Mouse (Mus musculus) ES-Bruce4 (cell line): ENCODE results near the gene Olfr159. TPM values are rescaled to one million over a fixed set of nuclear protein-coding genes. Genes with fewer than 3 reads are reported as not detected.
A peak's percentile ranks its signal among the peaks of the same experiment; 100 is the strongest.
"Not testable (repeated sequence)": the region's sequence is repeated elsewhere in the genome, so short reads cannot be mapped to it uniquely, and the experiment has no call there.

Source experiments
- H3K27ac ChIP-seq: 2 replicates; pipeline ENCODE4 v1.5.1; 2012; ENCODE audit warnings: low read length, inconsistent platforms; ENCODE audit not compliant: insufficient read depth
- H3K27me3 ChIP-seq: 2 replicates; pipeline ENCODE4 v1.6.1; 2012; ENCODE audit warnings: mild to moderate bottlenecking, low read length, inconsistent platforms; ENCODE audit not compliant: control insufficient read depth, poor library complexity, insufficient read depth, severe bottlenecking
- H3K36me3 ChIP-seq: 2 replicates; pipeline ENCODE4 v1.6.1; 2012; ENCODE audit warnings: inconsistent platforms, mild to moderate bottlenecking, low read length, moderate library complexity; ENCODE audit not compliant: control insufficient read depth, poor library complexity, insufficient read depth, severe bottlenecking
- H3K4me1 ChIP-seq: one replicate; pipeline ENCODE4 v1.8.1; 2011; ENCODE audit warnings: low read length; ENCODE audit not compliant: control insufficient read depth, insufficient read depth
- H3K4me3 ChIP-seq: 2 replicates; pipeline ENCODE4 v1.5.1; 2011; ENCODE audit warnings: low read depth, mild to moderate bottlenecking, low read length
- H3K9ac ChIP-seq: 2 replicates; pipeline ENCODE4 v1.6.1; 2012; ENCODE audit warnings: low read depth, mild to moderate bottlenecking, inconsistent platforms; ENCODE audit not compliant: poor library complexity, severe bottlenecking
- H3K9me3 ChIP-seq: replicated peaks from 2 replicates; pipeline ENCODE4 v1.6.1; 2012; ENCODE audit warnings: mild to moderate bottlenecking, low read length, inconsistent platforms; ENCODE audit not compliant: control insufficient read depth, poor library complexity, insufficient read depth, severe bottlenecking
- CTCF ChIP-seq: IDR thresholded peaks from one replicate; pipeline ENCODE4 v1.8.1; 2011; ENCODE audit warnings: low read depth, low read length
- EP300 ChIP-seq: IDR thresholded peaks from 2 replicates; pipeline ENCODE4 v1.6.1; 2011; ENCODE audit warnings: low read depth, low read length; ENCODE audit not compliant: insufficient read depth
- POLR2A ChIP-seq: IDR thresholded peaks from one replicate; pipeline ENCODE4 v1.8.1; 2011; ENCODE audit warnings: low read length; ENCODE audit not compliant: insufficient read depth
- polyA plus RNA-seq: library from polyadenylated mRNA; stranded (reverse); fragments of >200 nt; gene quantifications from 2 replicates; pipeline ENCODE4 v1.2.4, GENCODE M21; 2011; ENCODE audit warnings: low read depth; ENCODE audit not compliant: missing spikeins, insufficient read depth, insufficient read length

The Olfr159 gene
- polyA plus RNA-seq, result not detected in 2 replicates

DNA sequence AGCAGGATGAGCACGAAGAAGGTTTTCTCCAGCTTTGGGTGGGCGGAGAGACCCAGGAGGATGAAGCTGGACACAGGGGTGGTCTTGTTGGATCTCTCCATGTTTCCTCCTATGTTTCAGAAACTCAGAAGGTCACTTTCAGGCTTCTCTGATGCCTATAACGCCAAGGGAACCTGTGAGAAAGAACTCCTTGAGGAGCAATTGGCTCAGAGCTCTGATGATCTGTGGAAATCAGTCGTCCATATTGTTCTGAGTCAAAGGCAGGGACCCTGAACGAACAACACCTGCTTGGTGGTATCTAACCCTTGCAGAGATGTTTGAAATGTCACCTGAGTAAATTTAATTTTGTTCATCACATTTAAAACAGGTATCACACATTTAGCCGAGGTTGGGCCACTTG lies at the start of gene Olfr159:
Gene Olfr159, minus strand, starts transcription at position 101 of the 400 bp plus-strand sequence.
- Histone ChIP-seq H3K4me1 (no peaks in the 10 kb centered on the region), H3K36me3 (no peaks in the 10 kb centered on the region), H3K9me3 (no peaks in the 10 kb centered on the region), H3K27ac (no peak within 1 kb of the TSS), H3K4me3 (no peak within 1 kb of the TSS), H3K9ac (no peak within 1 kb of the TSS), H3K27me3 (no peaks in the 10 kb centered on the region)
- TF ChIP-seq POLR2A, result no peak

DNA sequence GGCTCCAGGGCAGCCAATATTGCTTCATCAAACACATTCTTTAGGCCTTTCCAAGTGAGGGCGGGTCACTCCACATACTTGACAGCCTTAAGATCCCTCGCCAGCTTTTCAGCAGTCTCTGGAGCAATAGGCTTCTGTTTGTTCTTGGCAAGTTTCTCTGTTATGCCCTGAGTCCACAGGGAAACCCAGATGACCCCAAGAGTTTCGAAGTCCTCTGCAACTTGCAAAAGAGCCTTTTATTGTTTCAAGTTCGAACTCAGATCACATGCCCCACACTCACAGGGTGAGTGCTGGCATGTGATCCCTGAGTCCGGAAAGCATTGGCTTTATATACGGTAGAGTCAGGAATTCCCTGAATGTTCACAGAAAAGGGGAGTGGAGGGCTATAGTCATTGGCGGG lies 28.1 kb upstream of the Olfr159 start:
- no peaks in the 10 kb centered on the region for H3K9me3 ChIP-seq

DNA sequence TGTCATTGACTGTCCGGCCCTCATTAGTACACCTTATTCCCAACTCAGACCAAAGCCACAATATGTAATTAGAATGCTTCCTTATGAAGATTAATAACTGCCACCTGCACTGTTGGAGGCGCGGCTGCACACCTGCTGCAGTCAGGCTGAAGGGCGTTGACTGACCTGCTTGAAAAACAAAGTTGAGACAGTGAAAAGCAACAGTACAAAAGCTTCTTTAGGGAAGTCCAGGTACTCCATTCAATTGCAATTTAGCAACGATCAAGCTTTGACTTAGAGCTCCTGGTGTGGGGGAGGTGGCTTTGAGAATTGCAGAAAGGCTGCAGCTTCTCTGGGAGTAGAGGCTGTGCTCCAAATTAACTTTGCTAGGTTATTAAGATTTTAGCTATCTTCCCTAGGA lies 25.0 kb upstream of the Olfr159 start:
- not testable (repeated sequence) for H3K9me3 ChIP-seq, H3K36me3 ChIP-seq, H3K4me3 ChIP-seq, H3K27me3 ChIP-seq, H3K9ac ChIP-seq
- H3K27ac ChIP-seq, result peak overlapping the region; percentile 72
- peaks cover 11% of the 10 kb centered on the region for H3K4me1 ChIP-seq
- peak; percentile 88 for TF ChIP-seq EP300

More for the DNA sequence above, 28.1 kb upstream of the Olfr159 start:
- Histone ChIP-seq H3K4me3 (no peak overlapping the region), H3K9ac (no peak overlapping the region), H3K27me3 (no peaks in the 10 kb centered on the region), H3K4me1 (peaks cover 10% of the 10 kb centered on the region), H3K36me3 (no peaks in the 10 kb centered on the region), H3K27ac (no peak overlapping the region)
- no peak for TF ChIP-seq POLR2A
- no peak for TF ChIP-seq CTCF

DNA sequence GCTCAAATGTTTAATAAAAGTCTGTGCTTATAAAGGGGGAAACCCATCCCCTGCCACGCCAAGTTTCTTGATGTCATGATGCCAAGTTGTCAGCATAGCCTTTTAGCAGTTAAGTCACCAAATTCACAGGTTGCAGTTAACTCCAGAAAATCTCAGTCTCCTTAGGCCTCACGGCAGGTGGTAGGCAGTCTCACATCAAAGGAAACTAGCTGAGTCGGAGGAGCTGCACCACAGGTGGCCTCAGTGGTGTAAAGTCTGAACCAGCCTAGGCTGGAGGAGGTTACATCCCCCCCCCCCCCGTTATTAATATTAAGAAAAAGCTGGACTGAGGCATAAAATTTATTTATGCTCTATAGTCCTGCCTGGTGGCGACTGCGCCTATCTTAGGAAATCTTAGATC lies 24.5 kb upstream of the Olfr159 start:
- Histone ChIP-seq H3K4me3 (no peak overlapping the region), H3K9me3 (no peaks in the 10 kb centered on the region), H3K9ac (no peak overlapping the region), H3K27me3 (no peaks in the 10 kb centered on the region; the same call in 1 of the 2 replicates), H3K36me3 (no peaks in the 10 kb centered on the region), H3K27ac (peak overlapping the region; percentile 72), H3K4me1 (peaks cover 11% of the 10 kb centered on the region)
- peak; percentile 85; the same call in 1 of the 2 replicates for TF ChIP-seq EP300
- TF ChIP-seq CTCF, result no peak
- TF ChIP-seq POLR2A, result no peak

DNA sequence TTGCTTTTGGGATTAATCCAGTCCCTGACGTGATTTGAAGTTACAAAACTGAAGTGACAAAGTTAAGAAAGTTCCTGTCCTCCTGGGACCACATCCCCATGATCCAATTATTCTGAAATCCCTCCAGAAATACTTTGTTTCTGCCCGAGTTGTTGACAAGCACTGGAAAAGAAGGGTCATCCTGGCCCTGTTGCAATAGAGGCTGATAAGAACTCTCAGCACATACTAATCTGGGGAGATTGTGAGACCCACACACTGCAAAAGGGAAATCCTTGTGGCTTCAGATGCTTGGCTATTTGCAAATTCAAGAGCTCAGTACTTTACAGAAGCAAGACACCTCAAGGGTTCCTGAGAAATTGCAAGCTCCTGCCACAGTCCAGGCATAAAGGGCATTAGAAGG lies 1.5 kb upstream of the Olfr159 start:
- Histone ChIP-seq H3K4me1 (no peaks in the 10 kb centered on the region), H3K27me3 (no peaks in the 10 kb centered on the region), H3K27ac (no peak overlapping the region), H3K4me3 (no peak overlapping the region), H3K9me3 (no peaks in the 10 kb centered on the region), H3K9ac (no peak overlapping the region), H3K36me3 (no peaks in the 10 kb centered on the region)
- TF ChIP-seq POLR2A (no peak), CTCF (no peak), EP300 (no peak)

DNA sequence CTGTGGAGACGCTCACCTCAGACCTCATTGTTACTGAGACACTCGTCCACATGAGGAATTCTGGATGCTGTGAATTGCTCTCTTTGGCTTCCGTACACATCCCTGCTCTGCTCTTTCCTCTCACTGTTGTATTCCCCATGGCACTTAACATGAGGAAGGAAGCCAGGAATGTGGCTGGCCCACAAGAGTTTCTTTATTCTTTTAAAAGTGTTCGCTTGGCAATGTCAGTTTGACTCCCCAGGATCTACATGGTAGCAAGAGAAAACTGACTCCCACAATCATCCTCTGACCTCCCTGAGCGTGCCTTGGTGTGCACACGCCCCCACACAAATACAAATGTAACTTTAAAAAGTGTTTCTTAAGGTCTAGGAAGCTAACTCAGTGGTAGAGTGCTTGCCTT lies 817 bp upstream of the Olfr159 start:
- no peak for TF ChIP-seq EP300
- TF ChIP-seq CTCF, result no peak
- no peak for TF ChIP-seq POLR2A
- Histone ChIP-seq H3K4me3 (no peak overlapping the region), H3K36me3 (no peaks in the 10 kb centered on the region), H3K9ac (no peak overlapping the region), H3K27me3 (no peaks in the 10 kb centered on the region), H3K9me3 (no peaks in the 10 kb centered on the region), H3K27ac (no peak overlapping the region), H3K4me1 (no peaks in the 10 kb centered on the region)
